Mouse (Mus musculus): ENCODE measurements around the gene Psma5.

DNA sequence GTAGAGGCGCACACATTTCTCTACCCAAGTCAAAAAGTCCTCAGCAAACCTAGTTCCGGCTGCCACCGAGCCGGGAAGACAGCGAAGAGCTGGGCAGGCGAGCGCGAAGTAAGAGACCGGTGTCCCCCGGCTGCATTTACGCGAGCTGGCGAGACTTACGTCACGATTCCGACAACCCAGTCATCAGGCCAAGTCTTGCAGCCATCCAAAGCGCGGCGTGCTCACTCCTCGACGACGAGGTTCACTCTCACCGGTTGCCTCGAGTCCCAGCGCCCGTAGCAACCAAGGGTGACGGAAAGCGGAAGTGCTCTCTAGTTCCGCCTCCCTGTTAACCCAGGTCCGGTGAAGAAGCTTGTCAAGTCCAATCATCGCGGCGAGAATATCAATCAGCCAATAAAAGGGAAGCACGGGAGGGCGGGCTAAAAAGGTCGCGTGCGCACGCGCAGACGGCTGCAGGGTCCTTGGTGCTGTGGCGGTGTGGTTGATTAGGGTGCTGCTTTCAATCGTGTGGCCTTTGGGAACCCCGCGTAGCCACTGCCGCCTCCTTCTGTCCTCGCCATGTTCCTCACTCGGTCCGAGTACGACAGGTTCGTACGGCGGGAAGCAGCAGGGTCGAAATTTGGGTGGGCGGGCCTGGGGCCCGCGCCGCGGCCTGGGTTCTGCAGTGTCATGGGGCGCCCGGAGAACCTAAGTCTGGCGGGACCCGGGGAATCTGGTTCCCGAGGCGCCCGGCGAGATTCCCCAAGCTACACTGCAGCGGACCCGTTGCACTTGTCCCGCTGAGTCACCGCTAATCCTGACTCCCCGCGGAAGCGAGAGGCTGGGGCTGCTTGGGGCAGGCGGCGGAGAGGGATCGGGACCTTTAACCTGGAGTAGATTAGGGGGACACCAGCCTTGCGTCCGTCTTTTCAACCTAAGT, at the start of gene Psma5:
- TF ChIP-seq CTCF (IDR thresholded peaks at IDR 0.05; ENCODE audit: low read depth), result no peak
- 0 out of 2 replicates have a peak, but pooled peaks have one; percentile 10 for TF ChIP-seq EP300 (IDR thresholded peaks at IDR 0.05; ENCODE audit: low read depth)

Measured in liver, postnatal 0 days (tissue).